Comparison of ENCODE assay signal across 19 mouse cellular contexts in genomic region chr12:25378036-25378645, GRCm38 (mm10).
DNase-seq lines count a peak whose midpoint lies in the region; ATAC-seq and TF ChIP-seq lines count a peak whose summit lies in the region.
"Had no signal": no experiment of that assay in that cellular context is flagged by ENCODE, and none has a peak within 500 bp of the region (broad histone marks: within the 10 kb centered on the region; RNA-seq: fewer than 3 reads in every experiment).

No protein-coding gene starts in this region.

- no peak overlapping the region for H3K4me3 ChIP-seq in cerebellum, adult 2 months (replicated peaks; ENCODE audit: insufficient read depth, low read depth, low read length)
- H3K4me3 ChIP-seq in stomach, postnatal 0 days (ENCODE audit: low read depth, low read length): no peak overlapping the region
- no peak overlapping the region for H3K4me3 ChIP-seq in neural tube, embryonic 15.5 days (replicated peaks)
- H3K4me3 ChIP-seq: embryonic facial prominence, embryonic 13.5 days; forebrain, embryonic 12.5 days; heart, adult 2 months; limb, embryonic 12.5 days; lung, embryonic 15.5 days; midbrain, embryonic 13.5 days; neural tube, embryonic 13.5 days had no signal

- no peak for TF ChIP-seq EP300 in stomach, postnatal 0 days (optimal IDR thresholded peaks at IDR 0.05)

- TF ChIP-seq POLR2A in cerebellum, adult 2 months (IDR thresholded peaks at IDR 0.05; ENCODE audit: borderline replicate concordance, insufficient read depth, low read length): no peak

- 65% methylated on average over 6 of the region's 6 CpGs for WGBS in cerebellum, adult 2 months
- WGBS in large intestine, adult 2 months: 35% methylated on average over 6 of the region's 6 CpGs
- WGBS in stomach, postnatal 0 days: 74% methylated on average over 6 of the region's 6 CpGs
- WGBS in neural tube, embryonic 15.5 days: 73% methylated on average over 6 of the region's 6 CpGs

- DNase-seq in cerebellum, adult 2 months: peak; percentile 11 to 18
- DNase-seq in cerebellum, adult 18-20 months: no peak
- DNase-seq in lung, adult 18-20 months: peak; percentile 8 to 34
- DNase-seq in lung, postnatal 14 days: no peak
- peak; percentile 40 for DNase-seq in large intestine, adult 2 months (ENCODE audit: low read depth, low spot score)
- peak; percentile 17 for DNase-seq in stomach, postnatal 0 days (ENCODE audit: low spot score)
- DNase-seq in left cerebral cortex, adult 9 months (ENCODE audit: low spot score in 2 of 2): no peak
- DNase-seq: B cell, adult 2 months; heart, adult 2 months; heart, postnatal 14 days; kidney, adult 11 months; kidney, postnatal 4 days had no signal

- H3K27me3 ChIP-seq in cerebellum, adult 2 months (ENCODE audit: control insufficient read depth, insufficient read depth, low read length): no peaks in the 10 kb centered on the region
- no peaks in the 10 kb centered on the region for H3K27me3 ChIP-seq in stomach, postnatal 0 days (ENCODE audit: control insufficient read depth, insufficient read depth, low read length)
- no peaks in the 10 kb centered on the region for H3K27me3 ChIP-seq in neural tube, embryonic 15.5 days (replicated peaks)
- H3K27me3 ChIP-seq: forebrain, embryonic 12.5 days; limb, embryonic 12.5 days; lung, embryonic 15.5 days; midbrain, embryonic 13.5 days; neural tube, embryonic 13.5 days had no signal

- no peak overlapping the region for H3K27ac ChIP-seq in cerebellum, adult 2 months (ENCODE audit: insufficient read depth, low read length)
- H3K27ac ChIP-seq in stomach, postnatal 0 days (replicated peaks): no peak overlapping the region
- no peak overlapping the region for H3K27ac ChIP-seq in neural tube, embryonic 15.5 days (replicated peaks)
- H3K27ac ChIP-seq: embryonic facial prominence, embryonic 13.5 days; forebrain, embryonic 12.5 days; heart, adult 2 months; limb, embryonic 12.5 days; lung, embryonic 15.5 days; neural tube, embryonic 13.5 days had no signal

- no peak overlapping the region for H3K4me2 ChIP-seq in stomach, postnatal 0 days (replicated peaks; ENCODE audit: low read depth)
- H3K4me2 ChIP-seq in neural tube, embryonic 15.5 days: no peak overlapping the region
- H3K4me2 ChIP-seq: embryonic facial prominence, embryonic 13.5 days; forebrain, embryonic 12.5 days; limb, embryonic 12.5 days; lung, embryonic 15.5 days; midbrain, embryonic 13.5 days; neural tube, embryonic 13.5 days had no signal

- H3K9me3 ChIP-seq in stomach, postnatal 0 days (ENCODE audit: control insufficient read depth, low read length): no peaks in the 10 kb centered on the region
- H3K9me3 ChIP-seq in neural tube, embryonic 15.5 days (replicated peaks): no peaks in the 10 kb centered on the region
- H3K9me3 ChIP-seq: embryonic facial prominence, embryonic 13.5 days; forebrain, embryonic 12.5 days; limb, embryonic 12.5 days; lung, embryonic 15.5 days; midbrain, embryonic 13.5 days; neural tube, embryonic 13.5 days had no signal

- ATAC-seq in stomach, postnatal 0 days (ENCODE audit: low FRiP score, low TSS enrichment): 0 out of 2 replicates have a peak, but pooled peaks have one; percentile 61
- no peak for ATAC-seq in neural tube, embryonic 15.5 days (ENCODE audit: low FRiP score)
- ATAC-seq: midbrain, embryonic 13.5 days had no signal

- no peak overlapping the region for H3K9ac ChIP-seq in stomach, postnatal 0 days (ENCODE audit: low read length)
- H3K9ac ChIP-seq in neural tube, embryonic 15.5 days (replicated peaks): no peak overlapping the region
- H3K9ac ChIP-seq: embryonic facial prominence, embryonic 13.5 days; forebrain, embryonic 12.5 days; limb, embryonic 12.5 days; lung, embryonic 15.5 days; midbrain, embryonic 13.5 days; neural tube, embryonic 13.5 days had no signal

- TF ChIP-seq CTCF in cerebellum, adult 2 months (IDR thresholded peaks at IDR 0.05; ENCODE audit: borderline replicate concordance, insufficient read depth, low read depth, low read length): no peak
- TF ChIP-seq CTCF in stomach, postnatal 0 days (IDR thresholded peaks at IDR 0.05; ENCODE audit: low read depth): no peak

- H3K36me3 ChIP-seq in stomach, postnatal 0 days (ENCODE audit: control insufficient read depth, insufficient read depth, low read length): no peaks in the 10 kb centered on the region
- no peaks in the 10 kb centered on the region for H3K36me3 ChIP-seq in neural tube, embryonic 15.5 days
- H3K36me3 ChIP-seq: embryonic facial prominence, embryonic 13.5 days; forebrain, embryonic 12.5 days; limb, embryonic 12.5 days; lung, embryonic 15.5 days; midbrain, embryonic 13.5 days; neural tube, embryonic 13.5 days had no signal

- peaks cover 5% of the 10 kb centered on the region; the same call in 1 of the 2 replicates for H3K4me1 ChIP-seq in cerebellum, adult 2 months (ENCODE audit: control insufficient read depth, insufficient read depth, low read length)
- no peaks in the 10 kb centered on the region for H3K4me1 ChIP-seq in stomach, postnatal 0 days (replicated peaks; ENCODE audit: control insufficient read depth, insufficient read depth)
- peaks cover 6% of the 10 kb centered on the region for H3K4me1 ChIP-seq in neural tube, embryonic 15.5 days
- H3K4me1 ChIP-seq: lung, embryonic 15.5 days had no signal

Comparison
In these comparisons a context has a peak if more than half of its experiments do, and no peak if none do; other contexts are left out.
1. DNase-seq: peak in cerebellum, adult 2 months (2 of 2), lung, adult 18-20 months (2 of 2), large intestine, adult 2 months (single experiment) and stomach, postnatal 0 days (single experiment); none in cerebellum, adult 18-20 months (0 of 2), lung, postnatal 14 days (single experiment) and left cerebral cortex, adult 9 months (0 of 2).